Mouse (Mus musculus): ENCODE data around the gene Agxt. TPM values are rescaled to one million over a fixed set of nuclear protein-coding genes. Genes with fewer than 3 reads are reported as not detected.
A peak's percentile ranks its signal among the peaks of the same experiment; 100 is the strongest.

Gene Agxt
- polyA plus RNA-seq, 1 experiment from 2014 or later, result 443 TPM

- DNase-seq, result peak; percentile 16
- ATAC-seq, result no peak
- Histone ChIP-seq H3K36me3 (replicated peaks; ENCODE audit: insufficient read depth, low read length) (no peaks in the 10 kb centered on the region), H3K27me3 (ENCODE audit: insufficient read depth, low read length) (no peaks in the 10 kb centered on the region), H3K27ac (ENCODE audit: low read depth) (no peak overlapping the region), H3K4me3 (ENCODE audit: low read depth, low read length) (no peak overlapping the region), H3K9ac (replicated peaks) (no peak overlapping the region), H3K9me3 (ENCODE audit: low read length) (no peaks in the 10 kb centered on the region), H3K4me2 (ENCODE audit: low read depth, low read length) (no peak overlapping the region; the same call in 1 of the 2 replicates), H3K4me1 (ENCODE audit: insufficient read depth) (peaks cover 18% of the 10 kb centered on the region)
- no peak for TF ChIP-seq EP300 (IDR thresholded peaks at IDR 0.05; ENCODE audit: low read depth)
- TF ChIP-seq CTCF (IDR thresholded peaks at IDR 0.05; ENCODE audit: low read depth), result peak; percentile 47
- 37% methylated on average over 5 of the region's 5 CpGs for WGBS (ENCODE audit: insufficient replicate concordance)
These were observed 9.8 kb upstream of the Agxt start for GRCm38 (mm10) chr1:93125256-93125655.

DNA sequence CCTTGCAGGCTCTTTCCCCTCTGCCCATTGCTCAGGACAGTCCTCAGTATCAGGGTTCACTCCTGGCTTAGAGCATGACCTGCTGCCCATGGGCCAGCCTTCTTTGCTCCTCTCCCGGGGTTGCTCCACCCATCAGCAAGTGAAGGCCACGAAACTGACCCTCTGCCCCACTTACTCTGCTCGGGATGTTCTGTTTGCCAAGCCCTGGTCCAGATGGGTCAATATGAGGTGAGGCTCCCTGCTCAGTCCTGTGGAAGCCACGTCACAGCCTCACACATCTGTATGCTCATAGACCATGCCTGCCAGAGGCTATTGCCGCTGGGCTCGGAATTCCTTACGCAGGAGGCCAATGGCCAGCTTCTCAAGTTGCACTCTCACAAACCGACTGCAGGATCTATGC is 6.8 kb upstream of the Agxt start:
- Histone ChIP-seq H3K4me3 (ENCODE audit: low read depth, low read length) (no peak overlapping the region), H3K27me3 (ENCODE audit: insufficient read depth, low read length) (no peaks in the 10 kb centered on the region), H3K4me2 (ENCODE audit: low read depth, low read length) (no peak overlapping the region), H3K9me3 (ENCODE audit: low read length) (no peaks in the 10 kb centered on the region), H3K36me3 (replicated peaks; ENCODE audit: insufficient read depth, low read length) (no peaks in the 10 kb centered on the region), H3K9ac (replicated peaks) (no peak overlapping the region), H3K27ac (ENCODE audit: low read depth) (peak overlapping the region; percentile 64; the same call in 1 of the 2 replicates), H3K4me1 (ENCODE audit: insufficient read depth) (peaks cover 20% of the 10 kb centered on the region)
- WGBS (ENCODE audit: insufficient replicate concordance), result 55% methylated on average over 8 of the region's 8 CpGs
- TF ChIP-seq EP300 (IDR thresholded peaks at IDR 0.05; ENCODE audit: low read depth), result no peak
- TF ChIP-seq CTCF (IDR thresholded peaks at IDR 0.05; ENCODE audit: low read depth), result no peak
- peak; percentile 61 for DNase-seq
- peak; percentile 87 for ATAC-seq

DNA sequence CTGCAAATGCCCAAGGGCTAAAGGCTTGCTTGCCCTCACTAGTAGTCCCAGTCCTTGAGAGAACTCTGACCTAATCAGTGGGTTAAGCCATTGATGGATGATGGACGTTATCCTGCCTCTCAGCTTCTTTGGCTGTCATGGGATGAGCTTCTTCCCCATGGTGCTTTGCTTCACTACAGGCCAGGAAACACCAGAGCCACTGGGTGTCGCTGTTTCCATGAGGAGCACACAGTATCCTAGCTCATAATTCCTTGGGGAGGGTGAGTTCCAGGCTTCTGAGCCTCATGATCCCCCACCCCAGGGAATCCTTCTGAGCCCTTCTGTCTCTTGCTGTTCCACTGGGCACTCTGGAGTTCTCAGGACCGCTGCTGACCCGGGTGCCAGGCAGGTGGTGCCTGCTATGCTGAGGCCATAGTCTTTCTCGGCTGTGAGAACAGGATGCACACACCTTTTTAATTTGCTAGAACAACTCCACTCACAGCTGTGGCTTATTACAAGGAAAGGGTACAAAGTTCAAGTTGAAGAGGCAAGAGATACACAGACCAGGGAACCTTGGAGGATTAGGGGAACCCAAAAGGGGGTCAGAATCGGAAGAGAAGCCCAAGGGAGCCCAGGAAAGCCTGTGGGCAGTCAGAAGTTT is 6.2 kb upstream of the Agxt start:
- TF ChIP-seq EP300 (IDR thresholded peaks at IDR 0.05; ENCODE audit: low read depth) (no peak), CTCF (IDR thresholded peaks at IDR 0.05; ENCODE audit: low read depth) (peak; percentile 78)
- no peaks in the 10 kb centered on the region for H3K27me3 ChIP-seq (ENCODE audit: insufficient read depth, low read length)
- 31% methylated on average over 6 of the region's 6 CpGs for WGBS (ENCODE audit: insufficient replicate concordance)
- H3K36me3 ChIP-seq (replicated peaks; ENCODE audit: insufficient read depth, low read length), result no peaks in the 10 kb centered on the region
- ATAC-seq, result peak; percentile 61
- H3K4me3 ChIP-seq (ENCODE audit: low read depth, low read length), result no peak overlapping the region
- no peak overlapping the region for H3K4me2 ChIP-seq (ENCODE audit: low read depth, low read length)
- H3K9ac ChIP-seq (replicated peaks), result no peak overlapping the region
- DNase-seq, result peak; percentile 73
- peak overlapping the region; percentile 25; the same call in 1 of the 2 replicates for H3K27ac ChIP-seq (ENCODE audit: low read depth)
- H3K9me3 ChIP-seq (ENCODE audit: low read length), result no peaks in the 10 kb centered on the region
- H3K4me1 ChIP-seq (ENCODE audit: insufficient read depth), result peaks cover 16% of the 10 kb centered on the region

DNA sequence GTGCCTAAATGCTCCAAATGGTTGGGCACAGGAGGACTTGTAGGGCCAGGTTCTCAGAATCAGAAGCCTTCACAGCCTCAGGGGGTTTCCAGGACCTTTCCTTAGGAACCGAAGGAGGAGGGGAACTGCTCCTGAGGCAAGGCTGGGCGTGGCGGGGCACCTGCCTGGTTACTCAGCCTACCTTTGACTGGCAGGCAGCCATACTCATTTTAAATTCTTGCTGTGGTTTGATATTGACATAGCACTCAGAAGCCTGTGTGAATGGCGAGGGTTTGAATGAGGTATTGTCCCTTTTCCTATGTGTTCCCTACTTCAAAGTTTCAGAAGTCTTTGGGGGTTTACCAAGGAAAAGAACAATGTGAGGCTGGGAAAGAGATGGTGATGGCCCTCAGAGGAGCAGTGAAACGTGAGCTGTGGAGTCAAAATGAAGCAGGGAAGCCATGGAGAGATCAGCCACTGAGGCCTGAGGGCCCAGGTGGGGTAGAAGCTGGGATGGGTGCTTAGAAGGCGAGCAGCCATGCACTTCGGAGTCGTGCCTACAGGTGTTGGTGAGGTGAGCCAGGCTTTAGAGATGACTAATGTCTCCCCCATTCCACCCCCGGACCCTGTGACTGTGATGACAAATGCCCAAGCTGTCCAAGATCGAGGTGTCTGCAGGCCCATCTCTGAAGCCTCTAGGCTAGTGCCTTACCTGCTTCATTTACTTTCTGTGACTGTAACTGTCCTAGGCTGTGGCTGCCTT is 4.6 kb upstream of the Agxt start:
- H3K4me1 ChIP-seq (ENCODE audit: insufficient read depth), result peaks cover 5% of the 10 kb centered on the region
- no peak overlapping the region for H3K4me3 ChIP-seq (ENCODE audit: low read depth, low read length)
- 72% methylated on average over 10 of the region's 10 CpGs for WGBS (ENCODE audit: insufficient replicate concordance)
- H3K4me2 ChIP-seq (ENCODE audit: low read depth, low read length), result no peak overlapping the region
- ATAC-seq, result no peak
- no peaks in the 10 kb centered on the region for H3K27me3 ChIP-seq (ENCODE audit: insufficient read depth, low read length)
- no peak overlapping the region for H3K27ac ChIP-seq (ENCODE audit: low read depth)
- no peak overlapping the region for H3K9ac ChIP-seq (replicated peaks)
- no peak for TF ChIP-seq EP300 (IDR thresholded peaks at IDR 0.05; ENCODE audit: low read depth)
- TF ChIP-seq CTCF (IDR thresholded peaks at IDR 0.05; ENCODE audit: low read depth), result no peak
- peak; percentile 11 for DNase-seq
- H3K9me3 ChIP-seq (ENCODE audit: low read length), result no peaks in the 10 kb centered on the region
- no peaks in the 10 kb centered on the region for H3K36me3 ChIP-seq (replicated peaks; ENCODE audit: insufficient read depth, low read length)

GRCm38 (mm10) chr1:93132676-93133075 is 2.4 kb upstream of the Agxt start:
- Histone ChIP-seq H3K27ac (ENCODE audit: low read depth) (peak overlapping the region; percentile 98), H3K4me1 (ENCODE audit: insufficient read depth) (peaks cover 9% of the 10 kb centered on the region; the same call in 1 of the 2 replicates), H3K4me3 (ENCODE audit: low read depth, low read length) (no peak overlapping the region), H3K9me3 (ENCODE audit: low read length) (no peaks in the 10 kb centered on the region), H3K27me3 (ENCODE audit: insufficient read depth, low read length) (no peaks in the 10 kb centered on the region), H3K4me2 (ENCODE audit: low read depth, low read length) (no peak overlapping the region), H3K9ac (replicated peaks) (no peak overlapping the region), H3K36me3 (replicated peaks; ENCODE audit: insufficient read depth, low read length) (no peaks in the 10 kb centered on the region)
- WGBS (ENCODE audit: insufficient replicate concordance), result 46% methylated on average over 8 of the region's 8 CpGs
- peak; percentile 89 for TF ChIP-seq EP300 (IDR thresholded peaks at IDR 0.05; ENCODE audit: low read depth)
- no peak for TF ChIP-seq CTCF (IDR thresholded peaks at IDR 0.05; ENCODE audit: low read depth)
- DNase-seq (peak; percentile 74), ATAC-seq (peak; percentile 79)

- peak; percentile 82 for DNase-seq
- 55% methylated on average over 4 of the region's 6 CpGs for WGBS (ENCODE audit: insufficient replicate concordance)
- Histone ChIP-seq H3K36me3 (replicated peaks; ENCODE audit: insufficient read depth, low read length) (no peaks in the 10 kb centered on the region), H3K27ac (ENCODE audit: low read depth) (peak overlapping the region; percentile 87), H3K27me3 (ENCODE audit: insufficient read depth, low read length) (no peaks in the 10 kb centered on the region), H3K4me1 (ENCODE audit: insufficient read depth) (peaks cover 16% of the 10 kb centered on the region; the same call in 1 of the 2 replicates), H3K4me2 (ENCODE audit: low read depth, low read length) (peak overlapping the region; percentile 13; the same call in 1 of the 2 replicates), H3K9ac (replicated peaks) (peak overlapping the region; percentile 46), H3K4me3 (ENCODE audit: low read depth, low read length) (no peak overlapping the region), H3K9me3 (ENCODE audit: low read length) (no peaks in the 10 kb centered on the region)
- ATAC-seq, result peak; percentile 78
- no peak for TF ChIP-seq EP300 (IDR thresholded peaks at IDR 0.05; ENCODE audit: low read depth)
These were observed 3.5 kb downstream of the Agxt start for GRCm38 (mm10) chr1:93138534-93138933.

Measured in liver, postnatal 0 days (tissue).